Mouse (Mus musculus) left cerebral cortex, adult 8-10 months (tissue): ENCODE data around the gene Fam43b. TPM values are rescaled to one million over a fixed set of nuclear protein-coding genes. Genes with fewer than 3 reads are reported as not detected.

Experiments used
- DNase-seq, 2 experiments: peaks; one replicate each; pipeline ENCODE4 v3.0.0; 2022; ENCODE audit warnings: low spot score in 2 of 2
- total RNA-seq, 4 experiments: library from RNA; stranded (reverse); gene quantifications; 2 replicates each; pipeline ENCODE4 v1.2.4; 2022

Gene Fam43b
- total RNA-seq, 4 experiments from 2014 or later: 27.9 to 32.2 (median 28.2) TPM

GRCm38 (mm10) chr4:138352692-138353091 is 43.6 kb downstream of the Fam43b start:
- no peak for DNase-seq

- no peak for DNase-seq
These were observed 44.5 kb downstream of the Fam43b start for GRCm38 (mm10) chr4:138351821-138352220.

- DNase-seq: no peak
These were observed 47.6 kb downstream of the Fam43b start for GRCm38 (mm10) chr4:138348716-138349115.

GRCm38 (mm10) chr4:138347280-138347679 is 49.0 kb downstream of the Fam43b start:
- no peak for DNase-seq

- no peak for DNase-seq
These were observed 51.3 kb downstream of the Fam43b start for GRCm38 (mm10) chr4:138344891-138345545.

Other genes starting within 250 kb of the Fam43b start
- 100 to 1,000 TPM; 206 to 215 (median 214) TPM for gene Hp1bp3, start 180.2 kb downstream of the Fam43b start, total RNA-seq
- gene Sh2d5, start 146.1 kb downstream of the Fam43b start, total RNA-seq: 10 to 100 TPM; 75.0 to 83.6 (median 79.2) TPM
- gene Kif17, start 146.1 kb downstream of the Fam43b start, total RNA-seq: 10 to 100 TPM; 28.1 to 33.2 (median 31.7) TPM
- 100 to 1,000 TPM in 1 of 4 experiments, 10 to 100 TPM in 3; 92.1 to 102 (median 93.0) TPM for gene Ddost, start 91.8 kb downstream of the Fam43b start, total RNA-seq
- gene Pink1, start 70.2 kb downstream of the Fam43b start, total RNA-seq: 100 to 1,000 TPM; 329 to 369 (median 363) TPM
- gene Cda, start 28.5 kb downstream of the Fam43b start, total RNA-seq: 1 to 10 TPM; 3.4 to 5.3 (median 4.4) TPM
- 10 to 100 TPM; 51.6 to 54.5 (median 52.7) TPM for gene Mul1, start 38.1 kb upstream of the Fam43b start, total RNA-seq
- gene Camk2n1, start 57.8 kb upstream of the Fam43b start, total RNA-seq: 1,000 to 10,000 TPM in 2 of 4 experiments, 100 to 1,000 TPM in 2; 966 to 1,102 (median 1,006) TPM
- 1 to 10 TPM; 3.0 to 6.3 (median 4.0) TPM for gene Vwa5b1, start 239.4 kb upstream of the Fam43b start, total RNA-seq